Mouse (Mus musculus) C2C12 (cell line): ENCODE results near the gene Gucd1. TPM values are rescaled to one million over a fixed set of nuclear protein-coding genes. Genes with fewer than 3 reads are reported as not detected.
"Not testable (repeated sequence)": the region's sequence is repeated elsewhere in the genome, so short reads cannot be mapped to it uniquely, and the experiment has no call there.

ENCODE experiments used
- H3K27me3 ChIP-seq: one replicate; pipeline ENCODE4 v1.6.1; 2011; ENCODE audit not compliant: control insufficient read depth, insufficient read depth, insufficient read length
- H3K36me3 ChIP-seq: one replicate; pipeline ENCODE4 v1.6.1; 2011; ENCODE audit not compliant: control insufficient read depth, insufficient read depth
- H3K4me3 ChIP-seq: one replicate; pipeline ENCODE4 v1.5.1; 2011; ENCODE audit warnings: mild to moderate bottlenecking, control low read depth; ENCODE audit not compliant: poor library complexity, insufficient read depth, severe bottlenecking
- H3K79me2 ChIP-seq: one replicate; pipeline ENCODE4 v1.6.1; 2011; ENCODE audit not compliant: control insufficient read depth, insufficient read depth
- H3K79me3 ChIP-seq: one replicate; pipeline ENCODE4 v1.6.1; 2011; ENCODE audit warnings: low read depth, control low read depth
- H3ac ChIP-seq: one replicate; pipeline ENCODE3; 2011; ENCODE audit warnings: low read depth; ENCODE audit not compliant: control insufficient read depth, insufficient read length
- CEBPB ChIP-seq: IDR thresholded peaks from one replicate; pipeline ENCODE4 v1.6.1; 2011; ENCODE audit warnings: low read depth, mild to moderate bottlenecking, control low read depth, moderate library complexity
- CTCF ChIP-seq: IDR thresholded peaks from one replicate; pipeline ENCODE4 v1.5.1; 2011; ENCODE audit not compliant: control insufficient read depth, insufficient read depth, insufficient read length
- FOSL1 ChIP-seq: IDR thresholded peaks from one replicate; pipeline ENCODE4 v1.8.0; 2011; ENCODE audit warnings: mild to moderate bottlenecking, low read length; ENCODE audit not compliant: poor library complexity, insufficient read depth, severe bottlenecking
- MAX ChIP-seq: IDR thresholded peaks from one replicate; pipeline ENCODE4 v1.6.1; 2011; ENCODE audit warnings: mild to moderate bottlenecking, control low read depth
- MYOD1 ChIP-seq: IDR thresholded peaks from one replicate; pipeline ENCODE4 v1.6.1; 2011; ENCODE audit warnings: low read depth; ENCODE audit not compliant: control insufficient read depth, insufficient read length
- MYOG ChIP-seq: IDR thresholded peaks from one replicate; pipeline ENCODE4 v1.6.1; 2011; ENCODE audit not compliant: control insufficient read depth, insufficient read length; ENCODE audit errors: extremely low read depth
- USF1 ChIP-seq: IDR thresholded peaks from one replicate; pipeline ENCODE4 v1.6.1; 2011; ENCODE audit warnings: low read depth, mild to moderate bottlenecking, control low read depth, moderate library complexity
- long read RNA-seq, 2 experiments: library from polyadenylated mRNA; unstranded; transcript quantifications; one replicate each; pipeline ENCODE4 v2.0.0; 2019 to 2020
- polyA plus RNA-seq: library from polyadenylated mRNA; unstranded; fragments of >200 nt; fragmentation: generic; extraction: Trizol; gene quantifications from one replicate; pipeline ENCODE4 v1.2.1, GENCODE M21; 2012; ENCODE audit warnings: missing spikeins

The Gucd1 gene
- 15.7 TPM for polyA plus RNA-seq
- long read RNA-seq, experiment 1, transcript Gucd1-201 (6 exons, 3,500 nt): major isoform, 9 of 12 reads
- long read RNA-seq, experiment 1, partial matches to known transcripts: 0 of 12 reads
- long read RNA-seq, experiment 1, other reads (novel, unspliced or antisense): 3 of 12 reads
- long read RNA-seq, experiment 2, transcript Gucd1-201 (6 exons, 3,500 nt): major isoform, 131 of 193 reads
- long read RNA-seq, experiment 2, partial matches to known transcripts: 3 of 193 reads
- long read RNA-seq, experiment 2, other reads (novel, unspliced or antisense): 54 of 193 reads

GRCm38 (mm10) chr10:75517758-75518143 is at the start of gene Gucd1:
TSS of gene Gucd1 (minus strand) at chr10:75517972.
- H3K79me2 ChIP-seq: peaks cover 86% of the 10 kb centered on the region
- peak within 1 kb of the TSS; percentile 97 for H3K4me3 ChIP-seq
- H3K36me3 ChIP-seq: peaks cover 40% of the 10 kb centered on the region
- TF ChIP-seq MYOG (no peak), CEBPB (no peak), USF1 (no peak), CTCF (no peak), MAX (peak; percentile 96), MYOD1 (no peak), FOSL1 (no peak)
- H3K27me3 ChIP-seq: no peaks in the 10 kb centered on the region
- H3K79me3 ChIP-seq: peaks cover 58% of the 10 kb centered on the region
- H3ac ChIP-seq: peak within 1 kb of the TSS; percentile 89

DNA sequence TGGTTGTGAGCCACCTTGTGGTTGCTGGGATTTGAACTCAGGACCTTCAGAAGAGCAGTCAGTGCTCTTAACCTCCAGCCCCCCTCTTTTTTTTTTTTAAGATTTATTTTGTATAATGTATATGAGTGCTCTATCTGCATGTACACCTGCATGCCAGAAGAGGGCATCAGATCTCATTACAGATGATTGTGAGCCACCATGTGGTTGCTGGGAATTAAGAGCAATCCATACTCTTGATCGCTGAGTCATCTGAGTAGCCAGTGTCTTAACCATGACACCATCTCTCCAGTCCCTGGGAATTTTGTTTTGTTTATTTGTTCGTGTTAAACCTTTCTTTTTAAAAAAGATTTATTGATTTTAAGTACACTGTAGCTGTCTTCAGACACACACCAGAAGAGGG is 49.0 kb upstream of the Gucd1 start:
- not testable (repeated sequence) for H3K4me3 ChIP-seq, H3K79me3 ChIP-seq, H3K27me3 ChIP-seq, H3K79me2 ChIP-seq, H3ac ChIP-seq, H3K36me3 ChIP-seq

- TF ChIP-seq CTCF: no peak
- Histone ChIP-seq H3K4me3 (no peak overlapping the region), H3K27me3 (no peaks in the 10 kb centered on the region), H3K79me3 (no peaks in the 10 kb centered on the region), H3ac (no peak overlapping the region), H3K79me2 (no peaks in the 10 kb centered on the region), H3K36me3 (no peaks in the 10 kb centered on the region)
Measured at GRCm38 (mm10) chr10:75566321-75566720, 48.5 kb upstream of the Gucd1 start.

GRCm38 (mm10) chr10:75565906-75566305 is 48.1 kb upstream of the Gucd1 start:
- no peak for TF ChIP-seq CTCF
- TF ChIP-seq MAX: no peak
- no peak for TF ChIP-seq FOSL1
- no peak for TF ChIP-seq CEBPB
- TF ChIP-seq MYOD1: no peak
- TF ChIP-seq USF1: no peak
- TF ChIP-seq MYOG: no peak
- Histone ChIP-seq H3K36me3 (no peaks in the 10 kb centered on the region), H3K79me2 (no peaks in the 10 kb centered on the region)

DNA sequence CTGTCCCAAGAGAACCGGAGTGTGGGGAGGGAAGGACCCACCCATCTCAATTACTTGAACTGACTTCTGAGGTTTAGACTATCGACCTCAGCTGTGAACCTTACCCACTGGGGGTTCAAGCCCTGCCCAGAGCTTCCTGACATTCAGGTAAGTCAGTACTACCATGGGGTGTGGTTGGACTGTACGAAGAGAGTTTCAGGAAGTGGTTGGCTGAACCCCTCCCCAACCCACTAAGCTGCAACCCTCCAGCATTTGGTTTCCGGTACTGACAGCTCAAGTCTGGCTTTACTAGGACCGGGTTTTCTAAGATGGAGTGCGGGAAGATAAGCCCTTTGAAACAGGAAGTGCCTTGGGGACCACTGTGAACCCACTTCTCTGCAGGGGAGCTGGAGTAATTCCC is 47.7 kb upstream of the Gucd1 start:
- Histone ChIP-seq H3ac (no peak overlapping the region), H3K36me3 (no peaks in the 10 kb centered on the region), H3K79me2 (no peaks in the 10 kb centered on the region), H3K4me3 (no peak overlapping the region), H3K27me3 (no peaks in the 10 kb centered on the region), H3K79me3 (no peaks in the 10 kb centered on the region)
- TF ChIP-seq FOSL1 (no peak), CTCF (no peak), MYOD1 (no peak), CEBPB (no peak), MYOG (no peak), USF1 (no peak), MAX (no peak)

More at GRCm38 (mm10) chr10:75565906-75566305, 48.1 kb upstream of the Gucd1 start:
- Histone ChIP-seq H3K4me3 (no peak overlapping the region), H3ac (no peak overlapping the region), H3K27me3 (no peaks in the 10 kb centered on the region), H3K79me3 (no peaks in the 10 kb centered on the region)

DNA sequence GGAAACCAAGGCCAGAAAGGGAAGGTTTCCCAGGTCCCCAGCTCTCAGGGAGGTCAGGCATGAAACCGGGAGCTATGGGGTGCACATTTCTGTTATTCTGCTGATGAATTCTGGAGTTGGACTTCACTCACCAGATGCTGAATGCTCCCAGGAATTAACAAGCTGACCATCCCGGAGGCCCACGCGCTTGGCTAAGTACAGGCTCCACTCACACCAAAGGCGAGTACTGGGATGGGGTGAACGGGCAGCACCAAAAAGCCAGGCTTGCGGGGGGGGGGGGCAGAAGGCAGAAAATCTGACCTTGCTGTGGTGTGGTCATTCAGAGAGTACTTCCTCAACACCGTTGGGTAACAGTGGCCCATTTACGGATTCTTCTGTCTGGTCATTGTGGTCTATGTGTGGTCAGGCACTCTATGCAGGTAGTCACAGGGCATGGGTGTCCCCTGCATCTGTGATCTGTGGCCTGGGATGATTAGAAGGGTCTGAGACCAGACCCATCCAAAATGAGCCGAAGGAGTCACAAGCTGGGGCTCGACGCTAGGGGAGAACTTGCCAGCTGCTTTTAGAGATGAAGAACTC is 47.0 kb upstream of the Gucd1 start:
- no peaks in the 10 kb centered on the region for H3K79me3 ChIP-seq
- H3K27me3 ChIP-seq: no peaks in the 10 kb centered on the region
- no peak for TF ChIP-seq MYOG
- no peak for TF ChIP-seq USF1
- TF ChIP-seq MYOD1: no peak
- TF ChIP-seq FOSL1: no peak
- TF ChIP-seq MAX: no peak
- TF ChIP-seq CEBPB: no peak
- no peak for TF ChIP-seq CTCF
- no peaks in the 10 kb centered on the region for H3K36me3 ChIP-seq
- no peak overlapping the region for H3K4me3 ChIP-seq
- H3K79me2 ChIP-seq: no peaks in the 10 kb centered on the region
- H3ac ChIP-seq: no peak overlapping the region
